In genomic region chr7:66789860-66790748, GRCm38 (mm10) we compare ENCODE assay signal across 8 mouse cellular contexts. TPM values are rescaled to one million over a fixed set of nuclear protein-coding genes. Genes with fewer than 3 reads are reported as not detected.
DNase-seq lines count a peak whose midpoint lies in the region; ATAC-seq and TF ChIP-seq lines count a peak whose summit lies in the region.

No protein-coding gene starts in this region.

- no peaks in the 10 kb centered on the region for H3K36me3 ChIP-seq in ES-E14 (ENCODE audit: control insufficient read depth, insufficient read depth, low read length, poor library complexity, severe bottlenecking)
- H3K36me3 ChIP-seq in intestine, embryonic 15.5 days, result no peaks in the 10 kb centered on the region

- H3K4me2 ChIP-seq in intestine, embryonic 15.5 days (replicated peaks), result peak overlapping the region; percentile 24; the same call in 1 of the 2 replicates

- 26% methylated on average over 8 of the region's 8 CpGs for WGBS in intestine, embryonic 15.5 days
- 43% methylated on average over 8 of the region's 8 CpGs for WGBS in lung, adult 2 months

- in situ Hi-C loops in ES-E14 (cut with MboI; ENCODE audit: low sequenced_read_pairs in 2 of 2, unreplicated experiment in 2 of 2), result no loop called here

- H3K4me3 ChIP-seq in ES-E14 (ENCODE audit: insufficient read depth in 1 of 2, low read depth in 1 of 2, low read length in 2 of 2, poor library complexity in 1 of 2, severe bottlenecking in 1 of 2), result peak overlapping the region in 1 of 2 experiments; percentile 38; a peak in 2 of 4 replicates
- H3K4me3 ChIP-seq in intestine, embryonic 15.5 days (replicated peaks), result no peak overlapping the region
- no peak overlapping the region for H3K4me3 ChIP-seq in lung, adult 2 months (replicated peaks; ENCODE audit: extremely low read depth, low read depth, low read length)

- H3K27me3 ChIP-seq in intestine, embryonic 15.5 days (replicated peaks), result no peaks in the 10 kb centered on the region

- TF ChIP-seq POLR2A in lung, adult 2 months (IDR thresholded peaks at IDR 0.05; ENCODE audit: borderline replicate concordance, extremely low read depth, low read depth, low read length), result no peak

- no peak overlapping the region; the same call in 1 of the 2 replicates for H3K27ac ChIP-seq in ES-E14 (ENCODE audit: insufficient read depth, low read depth, low read length, poor library complexity, severe bottlenecking)
- H3K27ac ChIP-seq in intestine, embryonic 15.5 days, result no peak overlapping the region

- H3K9ac ChIP-seq in ES-E14 (ENCODE audit: insufficient read depth, low read depth, low read length, poor library complexity, severe bottlenecking), result no peak overlapping the region
- H3K9ac ChIP-seq in intestine, embryonic 15.5 days, result no peak overlapping the region

- peak; percentile 23 for DNase-seq in adrenal gland, postnatal 10 days
- no peak for DNase-seq in adrenal gland, adult 2 months
- peak; percentile 66 for DNase-seq in ES-E14 (ENCODE audit: low read depth, low spot score)
- peak; percentile 19 for DNase-seq in lung, adult 2 months
- no peak for DNase-seq in layer of hippocampus, postnatal 36 days
- no peak for DNase-seq in cerebellum, adult 11 months
- DNase-seq in Muller cell, postnatal 12 days (ENCODE audit: inconsistent ontology term), result no peak

- no peaks in the 10 kb centered on the region for H3K9me3 ChIP-seq in ES-E14 (ENCODE audit: control insufficient read depth, insufficient read depth, low read depth, low read length)
- no peaks in the 10 kb centered on the region for H3K9me3 ChIP-seq in intestine, embryonic 15.5 days

- no peak for TF ChIP-seq CTCF in lung, adult 2 months (IDR thresholded peaks at IDR 0.05; ENCODE audit: insufficient read depth, low read length)

- ATAC-seq in intestine, embryonic 15.5 days, result peak; percentile 89

- H3K4me1 ChIP-seq in ES-E14 (ENCODE audit: control insufficient read depth in 2 of 2, insufficient read depth in 2 of 2, low read length in 2 of 2, poor library complexity in 1 of 2), result peaks cover 6 to 9% of the 10 kb centered on the region in 2 experiments; a peak in 3 of 4 replicates
- H3K4me1 ChIP-seq in intestine, embryonic 15.5 days (replicated peaks), result peaks cover 13% of the 10 kb centered on the region
- no peaks in the 10 kb centered on the region for H3K4me1 ChIP-seq in lung, adult 2 months (ENCODE audit: control insufficient read depth, insufficient read depth, low read length)

TF ChIP-seq in ES-E14, 5 proteins besides CTCF, POLR2A, EP300 and RAD21:
- no peak for TF ChIP-seq HCFC1 (IDR thresholded peaks at IDR 0.05; ENCODE audit: borderline replicate concordance, insufficient read depth, low read length)
- no peak for TF ChIP-seq CHD2 (IDR thresholded peaks at IDR 0.05; ENCODE audit: low read depth, low read length)
- TF ChIP-seq ZC3H11A (IDR thresholded peaks at IDR 0.05; ENCODE audit: borderline replicate concordance, low read depth, low read length), result no peak
- TF ChIP-seq ZNF384 (IDR thresholded peaks at IDR 0.05; ENCODE audit: low read depth, low read length), result no peak
- no peak for TF ChIP-seq MAFK (IDR thresholded peaks at IDR 0.05; ENCODE audit: insufficient read depth, low read depth, low read length)
TF ChIP-seq in ES-E14: peak in this region for 0.

RNA-seq across cellular contexts. Expression of gene Cers3, which starts 46.8 kb away (rescaled TPM):
- under 1 TPM in 1 of 2 experiments, not detected in 1; 0.12 TPM for total RNA-seq in adrenal gland, postnatal 10 days (2021)
- total RNA-seq in adrenal gland, adult 2 months (2021), result under 1 TPM; 0.24 to 0.32 TPM
- polyA plus RNA-seq in adrenal gland, adult 2 months (2012; rRNA removed), result 0.02 and 0.06 TPM in 2 replicates
- total RNA-seq in ES-E14 (2012; rRNA removed), result 0.21 and 0.31 TPM in 2 replicates
- polyA plus RNA-seq in intestine, embryonic 15.5 days (2015; fragmentation: Nextera tagmentation; extraction: Ambion mirVana), result 1.7 and 1.8 TPM in 2 replicates
- 0.28 and 9.0 TPM in 2 replicates for polyA plus RNA-seq in lung, adult 2 months (2012; rRNA removed)
- under 1 TPM; 0.25 to 0.45 TPM for total RNA-seq in layer of hippocampus, postnatal 36 days (2021)

RNA-seq across cellular contexts. Expression of gene Adamts17, which starts 49.4 kb away (rescaled TPM):
- total RNA-seq in adrenal gland, postnatal 10 days (2021), result 1 to 10 TPM; 5.5 to 8.6 TPM
- total RNA-seq in adrenal gland, adult 2 months (2021), result 1 to 10 TPM; 2.2 to 4.3 TPM
- 4.6 and 6.3 TPM in 2 replicates for polyA plus RNA-seq in adrenal gland, adult 2 months (2012; rRNA removed)
- 2.0 and 2.3 TPM in 2 replicates for total RNA-seq in ES-E14 (2012; rRNA removed)
- polyA plus RNA-seq in intestine, embryonic 15.5 days (2015; fragmentation: Nextera tagmentation; extraction: Ambion mirVana), result 3.3 and 4.2 TPM in 2 replicates
- polyA plus RNA-seq in lung, adult 2 months (2012; rRNA removed), result 7.2 and 7.5 TPM in 2 replicates
- total RNA-seq in layer of hippocampus, postnatal 36 days (2021), result 10 to 100 TPM; 24.9 to 30.4 TPM

Comparison
In these comparisons a context has a peak if more than half of its experiments do, and no peak if none do; other contexts are left out.
1. DNase-seq: peak in adrenal gland, postnatal 10 days (single experiment), ES-E14 (single experiment) and lung, adult 2 months (single experiment); none in adrenal gland, adult 2 months (single experiment), layer of hippocampus, postnatal 36 days (0 of 2), cerebellum, adult 11 months (single experiment) and Muller cell, postnatal 12 days (single experiment).